Mouse (Mus musculus): Measurements from ENCODE around the gene Agtpbp1. TPM values are rescaled to one million over a fixed set of nuclear protein-coding genes. Genes with fewer than 3 reads are reported as not detected.

The Agtpbp1 gene
- 12.0 and 12.8 TPM in 2 replicates for polyA plus RNA-seq (2012; rRNA removed; ENCODE audit: low replicate concordance)

GRCm38 (mm10) chr13:59584947-59585647 lies at the start of gene Agtpbp1, which contains the start of gene Naa35:
TSS of gene Agtpbp1 (minus strand) at chr13:59585227.
TSS of gene Naa35 (plus strand) at chr13:59585259.

Other genes with a start within 250 kb of the Agtpbp1 start
- gene Naa35, start within 50 bp of the Agtpbp1 start, polyA plus RNA-seq (2012; rRNA removed; ENCODE audit: low replicate concordance): 30.7 and 41.2 TPM in 2 replicates
- gene Golm1, start 90.6 kb upstream of the Agtpbp1 start, polyA plus RNA-seq (2012; rRNA removed; ENCODE audit: low replicate concordance): 7.3 and 14.4 TPM in 2 replicates
- gene 4921517D22Rik, start 108.9 kb upstream of the Agtpbp1 start, polyA plus RNA-seq (2012; rRNA removed; ENCODE audit: low replicate concordance): not detected in 2 replicates
- gene Spata31d1a, start 125.1 kb upstream of the Agtpbp1 start, polyA plus RNA-seq (2012; rRNA removed; ENCODE audit: low replicate concordance): not detected in 2 replicates
- gene Spata31d1b, start 127.1 kb upstream of the Agtpbp1 start, polyA plus RNA-seq (2012; rRNA removed; ENCODE audit: low replicate concordance): not detected in 2 replicates
- gene Spata31d1d, start 146.5 kb upstream of the Agtpbp1 start, polyA plus RNA-seq (2012; rRNA removed; ENCODE audit: low replicate concordance): not detected in 2 replicates
- not detected in 2 replicates for gene 1700014D04Rik, start 161.5 kb upstream of the Agtpbp1 start, polyA plus RNA-seq (2012; rRNA removed; ENCODE audit: low replicate concordance)
- gene Isca1, start 184.6 kb upstream of the Agtpbp1 start, polyA plus RNA-seq (2012; rRNA removed; ENCODE audit: low replicate concordance): 142 and 167 TPM in 2 replicates
- not detected in 2 replicates for gene Gm49354, start 197.0 kb upstream of the Agtpbp1 start, polyA plus RNA-seq (2012; rRNA removed; ENCODE audit: low replicate concordance)
- gene Tut7, start 237.9 kb upstream of the Agtpbp1 start, polyA plus RNA-seq (2012; rRNA removed; ENCODE audit: low replicate concordance): 20.1 and 28.4 TPM in 2 replicates

Measured in subcutaneous adipose tissue, adult 2 months (tissue).